Mouse (Mus musculus): ENCODE measurements around the gene Mid1. TPM values are rescaled to one million over a fixed set of nuclear protein-coding genes. Genes with fewer than 3 reads are reported as not detected.
"Not testable (repeated sequence)": the region's sequence is repeated elsewhere in the genome, so short reads cannot be mapped to it uniquely, and the experiment has no call there.

The Mid1 gene
- polyA plus RNA-seq, 1 experiment from 2014 or later: 4.2 TPM

GRCm38 (mm10) chrX:170007375-170008178, 322.6 kb downstream of the Mid1 start:
- H3K4me3 ChIP-seq (ENCODE audit: low read length); ATAC-seq; H3K4me1 ChIP-seq (ENCODE audit: control insufficient read depth, insufficient read depth, low read depth, low read length); H3K27me3 ChIP-seq (replicated peaks; ENCODE audit: control insufficient read depth, insufficient read depth, low read length); H3K9ac ChIP-seq (ENCODE audit: low read depth, low read length); H3K4me2 ChIP-seq (ENCODE audit: low read length); H3K27ac ChIP-seq (ENCODE audit: low read depth, low read length): not testable (repeated sequence)
- peaks cover 11% of the 10 kb centered on the region for H3K36me3 ChIP-seq (ENCODE audit: control insufficient read depth, insufficient read depth, low read length)
- peaks cover 23% of the 10 kb centered on the region for H3K9me3 ChIP-seq (ENCODE audit: control insufficient read depth, low read length)
- WGBS: 46% methylated on average over 2 of the region's 2 CpGs

GRCm38 (mm10) chrX:170008179-170008467, 323.1 kb downstream of the Mid1 start:
- Histone ChIP-seq H3K36me3 (ENCODE audit: control insufficient read depth, insufficient read depth, low read length) (peaks cover 11% of the 10 kb centered on the region), H3K9me3 (ENCODE audit: control insufficient read depth, low read length) (peaks cover 23% of the 10 kb centered on the region)
- not testable (repeated sequence) for H3K4me1 ChIP-seq (ENCODE audit: control insufficient read depth, insufficient read depth, low read depth, low read length); H3K27ac ChIP-seq (ENCODE audit: low read depth, low read length); H3K27me3 ChIP-seq (replicated peaks; ENCODE audit: control insufficient read depth, insufficient read depth, low read length); H3K4me2 ChIP-seq (ENCODE audit: low read length); ATAC-seq; H3K4me3 ChIP-seq (ENCODE audit: low read length); H3K9ac ChIP-seq (ENCODE audit: low read depth, low read length)

- not testable (repeated sequence) for H3K4me2 ChIP-seq (ENCODE audit: low read length); H3K4me1 ChIP-seq (ENCODE audit: control insufficient read depth, insufficient read depth, low read depth, low read length); ATAC-seq; H3K4me3 ChIP-seq (ENCODE audit: low read length); H3K9ac ChIP-seq (ENCODE audit: low read depth, low read length); H3K27ac ChIP-seq (ENCODE audit: low read depth, low read length); H3K27me3 ChIP-seq (replicated peaks; ENCODE audit: control insufficient read depth, insufficient read depth, low read length)
- WGBS: 20% methylated on average over 3 of the region's 3 CpGs
- peaks cover 23% of the 10 kb centered on the region for H3K9me3 ChIP-seq (ENCODE audit: control insufficient read depth, low read length)
- H3K36me3 ChIP-seq (ENCODE audit: control insufficient read depth, insufficient read depth, low read length): peaks cover 11% of the 10 kb centered on the region
Measured at GRCm38 (mm10) chrX:170008584-170008983, 323.6 kb downstream of the Mid1 start.

GRCm38 (mm10) chrX:170009016-170009750, 324.2 kb downstream of the Mid1 start, which contains the start of gene Gm21887:
Gm21887 (plus strand) TSS chrX:170009659.
- Histone ChIP-seq H3K9ac (ENCODE audit: low read depth, low read length) (peak within 1 kb of the TSS; percentile 62), H3K27ac (ENCODE audit: low read depth, low read length) (peak within 1 kb of the TSS; percentile 72), H3K4me3 (ENCODE audit: low read length) (peak within 1 kb of the TSS; percentile 44), H3K9me3 (ENCODE audit: control insufficient read depth, low read length) (peaks cover 23% of the 10 kb centered on the region), H3K36me3 (ENCODE audit: control insufficient read depth, insufficient read depth, low read length) (peaks cover 11% of the 10 kb centered on the region), H3K4me2 (ENCODE audit: low read length) (peak within 1 kb of the TSS; percentile 32)
- WGBS: 62% methylated on average over 116 of the region's 118 CpGs
- not testable (repeated sequence) for H3K27me3 ChIP-seq (replicated peaks; ENCODE audit: control insufficient read depth, insufficient read depth, low read length); H3K4me1 ChIP-seq (ENCODE audit: control insufficient read depth, insufficient read depth, low read depth, low read length)
- peak; percentile 85 for ATAC-seq

GRCm38 (mm10) chrX:170009801-170010221, 324.8 kb downstream of the Mid1 start:
- Histone ChIP-seq H3K9ac (ENCODE audit: low read depth, low read length) (peak overlapping the region; percentile 62), H3K9me3 (ENCODE audit: control insufficient read depth, low read length) (peaks cover 23% of the 10 kb centered on the region), H3K27ac (ENCODE audit: low read depth, low read length) (peak overlapping the region; percentile 72), H3K4me3 (ENCODE audit: low read length) (peak overlapping the region; percentile 44), H3K36me3 (ENCODE audit: control insufficient read depth, insufficient read depth, low read length) (peaks cover 11% of the 10 kb centered on the region)
- ATAC-seq: peak; percentile 97
- not testable (repeated sequence) for H3K4me2 ChIP-seq (ENCODE audit: low read length); H3K4me1 ChIP-seq (ENCODE audit: control insufficient read depth, insufficient read depth, low read depth, low read length); H3K27me3 ChIP-seq (replicated peaks; ENCODE audit: control insufficient read depth, insufficient read depth, low read length)
- 54% methylated on average over 25 of the region's 25 CpGs for WGBS

- WGBS: 82% methylated on average over 97 of the region's 97 CpGs
- not testable (repeated sequence) for H3K4me1 ChIP-seq (ENCODE audit: control insufficient read depth, insufficient read depth, low read depth, low read length); H3K9ac ChIP-seq (ENCODE audit: low read depth, low read length); H3K27me3 ChIP-seq (replicated peaks; ENCODE audit: control insufficient read depth, insufficient read depth, low read length); H3K27ac ChIP-seq (ENCODE audit: low read depth, low read length)
- peaks cover 23% of the 10 kb centered on the region for H3K9me3 ChIP-seq (ENCODE audit: control insufficient read depth, low read length)
- H3K36me3 ChIP-seq (ENCODE audit: control insufficient read depth, insufficient read depth, low read length): peaks cover 11% of the 10 kb centered on the region
- H3K4me3 ChIP-seq (ENCODE audit: low read length): peak overlapping the region; percentile 14
- ATAC-seq: peak; percentile 27
- peak overlapping the region; percentile 32 for H3K4me2 ChIP-seq (ENCODE audit: low read length)
Measured at GRCm38 (mm10) chrX:170010581-170011528, 325.9 kb downstream of the Mid1 start.

GRCm38 (mm10) chrX:170011529-170011879, 326.5 kb downstream of the Mid1 start:
- 75% methylated on average over 1 of the region's 10 CpGs for WGBS
- H3K27me3 ChIP-seq (replicated peaks; ENCODE audit: control insufficient read depth, insufficient read depth, low read length); H3K27ac ChIP-seq (ENCODE audit: low read depth, low read length); H3K4me2 ChIP-seq (ENCODE audit: low read length); ATAC-seq; H3K4me3 ChIP-seq (ENCODE audit: low read length); H3K9ac ChIP-seq (ENCODE audit: low read depth, low read length); H3K4me1 ChIP-seq (ENCODE audit: control insufficient read depth, insufficient read depth, low read depth, low read length): not testable (repeated sequence)
- Histone ChIP-seq H3K36me3 (ENCODE audit: control insufficient read depth, insufficient read depth, low read length) (peaks cover 11% of the 10 kb centered on the region), H3K9me3 (ENCODE audit: control insufficient read depth, low read length) (peaks cover 23% of the 10 kb centered on the region)

GRCm38 (mm10) chrX:170013421-170013820, 328.4 kb downstream of the Mid1 start:
- H3K27me3 ChIP-seq (replicated peaks; ENCODE audit: control insufficient read depth, insufficient read depth, low read length); H3K4me1 ChIP-seq (ENCODE audit: control insufficient read depth, insufficient read depth, low read depth, low read length); H3K4me3 ChIP-seq (ENCODE audit: low read length); H3K27ac ChIP-seq (ENCODE audit: low read depth, low read length); H3K9ac ChIP-seq (ENCODE audit: low read depth, low read length); ATAC-seq; H3K4me2 ChIP-seq (ENCODE audit: low read length): not testable (repeated sequence)
- peaks cover 19% of the 10 kb centered on the region for H3K36me3 ChIP-seq (ENCODE audit: control insufficient read depth, insufficient read depth, low read length)
- no CpG with 5 or more reads among the region's 13 CpGs for WGBS
- peaks cover 23% of the 10 kb centered on the region for H3K9me3 ChIP-seq (ENCODE audit: control insufficient read depth, low read length)
